Mouse (Mus musculus) spleen, adult 18-20 months (tissue): ENCODE data around the gene Adamtsl2.

Experiments used
- DNase-seq, 2 experiments: peaks; one replicate each; pipeline ENCODE4 v3.0.0; 2022; ENCODE audit warnings: mixed read lengths in 2 of 2

Adamtsl2 gene

DNA sequence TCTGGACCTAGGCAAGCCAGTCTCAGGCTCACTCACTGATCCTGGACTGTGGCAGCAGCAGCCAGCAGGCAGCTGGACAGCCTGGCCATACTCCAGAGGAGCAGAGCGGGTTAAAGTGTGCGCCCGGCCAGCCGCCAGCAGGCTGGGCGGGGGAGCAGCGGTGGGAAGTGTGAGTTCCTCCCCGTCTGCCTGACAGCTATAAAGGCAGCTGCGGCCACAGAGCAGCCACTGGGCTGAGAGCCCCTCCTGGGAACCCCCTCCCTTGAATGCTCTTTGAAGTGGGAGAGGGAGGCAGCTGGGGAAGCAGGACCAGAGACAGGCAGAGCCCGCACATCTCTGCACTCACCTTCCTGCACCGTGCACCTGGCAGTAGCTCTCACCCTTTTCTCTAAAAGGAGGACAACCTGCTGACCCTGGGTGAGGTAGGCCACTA, at the start of gene Adamtsl2:
TSS of gene Adamtsl2 (plus strand) at position 228 of the 433 bp plus-strand sequence.
- peak; percentile 34 to 35 for DNase-seq

DNA sequence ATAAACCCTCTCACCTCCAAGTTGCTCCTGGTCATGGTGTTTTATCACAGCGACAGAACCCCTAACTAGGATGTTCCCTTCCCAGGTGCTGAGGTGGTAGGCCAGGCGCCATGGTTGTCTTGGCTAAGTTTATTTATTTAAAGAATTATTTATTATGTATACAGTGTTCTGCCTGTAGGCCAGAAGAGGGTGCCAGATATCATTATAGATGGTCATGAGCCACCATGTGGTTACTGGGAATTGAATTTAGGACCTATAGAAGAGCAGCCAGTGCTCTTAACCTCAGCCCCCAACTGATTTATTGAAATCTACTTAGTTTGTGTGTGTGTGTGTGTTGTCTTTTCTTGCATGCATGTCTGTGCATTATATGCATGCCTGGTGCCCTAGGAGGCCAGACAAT, 46.8 kb upstream of the Adamtsl2 start:
- DNase-seq: no peak

DNA sequence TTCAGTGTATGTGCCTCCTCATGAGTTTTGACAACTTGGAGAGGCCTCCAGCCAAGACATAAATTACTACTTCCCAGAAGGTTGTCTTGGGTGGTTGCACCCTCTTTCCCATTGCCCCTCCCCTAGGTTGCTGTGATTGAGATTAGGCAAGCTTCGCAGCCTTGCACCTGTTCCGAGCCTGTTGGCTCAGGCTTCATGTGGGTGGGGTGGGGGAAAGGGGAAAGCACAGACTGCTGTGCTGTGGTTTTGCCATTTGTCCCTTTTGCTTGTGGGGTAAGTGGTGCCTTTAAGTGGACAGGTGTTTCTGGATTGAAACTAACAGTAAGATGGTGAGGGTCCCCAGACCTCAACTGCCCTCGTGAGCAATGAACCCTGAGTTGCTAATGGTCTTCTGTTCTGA, 43.2 kb upstream of the Adamtsl2 start:
- DNase-seq: no peak

GRCm38 (mm10) chr2:27037008-27037407, 42.2 kb upstream of the Adamtsl2 start:
- DNase-seq: no peak

- peak in 1 of 2 experiments; percentile 68 for DNase-seq
Measured at GRCm38 (mm10) chr2:27038596-27038995, 40.6 kb upstream of the Adamtsl2 start.

DNA sequence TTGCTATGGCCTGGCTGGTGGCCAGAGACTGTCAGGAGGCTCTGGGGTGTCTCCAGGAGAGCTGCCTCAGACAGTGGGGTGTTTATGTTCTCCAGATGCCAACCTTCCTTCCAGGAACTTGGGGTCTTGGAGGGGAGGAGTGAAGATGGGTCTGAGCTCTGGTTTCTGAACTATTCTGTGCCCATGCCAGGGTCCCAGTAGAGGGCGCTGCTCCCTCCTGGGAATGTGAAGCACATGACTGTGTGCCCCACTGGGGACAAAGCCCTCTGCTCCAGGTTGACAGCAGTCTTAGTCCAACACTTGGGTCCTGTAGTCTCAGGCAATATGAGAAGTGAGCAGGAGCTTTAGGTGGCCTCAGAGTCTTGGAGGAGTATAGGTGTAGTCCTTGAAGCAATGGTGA, 39.9 kb upstream of the Adamtsl2 start:
- DNase-seq: no peak

GRCm38 (mm10) chr2:27042131-27042844, 36.9 kb upstream of the Adamtsl2 start:
- no peak for DNase-seq

- peak; percentile 60 to 74 for DNase-seq
Measured at GRCm38 (mm10) chr2:27043461-27043860, 35.7 kb upstream of the Adamtsl2 start.

- no peak for DNase-seq
Measured at GRCm38 (mm10) chr2:27044166-27044565, 35.0 kb upstream of the Adamtsl2 start.

DNA sequence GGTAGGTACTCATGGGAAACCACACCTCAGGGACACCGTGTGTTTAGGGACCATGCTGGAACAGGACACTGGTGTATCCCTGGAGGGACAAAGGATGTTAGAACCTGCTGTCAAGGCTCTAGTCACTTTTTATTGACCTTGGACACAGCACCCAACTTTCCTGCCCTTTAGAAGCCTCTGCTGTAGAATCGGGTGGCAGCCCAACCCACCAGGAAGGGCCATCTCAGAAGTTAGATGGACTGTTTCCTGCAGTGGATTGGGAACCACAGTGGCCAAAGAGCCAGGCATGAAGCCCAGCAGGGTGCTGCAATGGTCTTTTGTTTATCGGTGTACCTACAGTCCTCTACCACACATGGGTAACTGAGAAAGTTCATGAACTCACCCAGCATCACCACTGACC, 34.5 kb upstream of the Adamtsl2 start:
- no peak for DNase-seq

DNA sequence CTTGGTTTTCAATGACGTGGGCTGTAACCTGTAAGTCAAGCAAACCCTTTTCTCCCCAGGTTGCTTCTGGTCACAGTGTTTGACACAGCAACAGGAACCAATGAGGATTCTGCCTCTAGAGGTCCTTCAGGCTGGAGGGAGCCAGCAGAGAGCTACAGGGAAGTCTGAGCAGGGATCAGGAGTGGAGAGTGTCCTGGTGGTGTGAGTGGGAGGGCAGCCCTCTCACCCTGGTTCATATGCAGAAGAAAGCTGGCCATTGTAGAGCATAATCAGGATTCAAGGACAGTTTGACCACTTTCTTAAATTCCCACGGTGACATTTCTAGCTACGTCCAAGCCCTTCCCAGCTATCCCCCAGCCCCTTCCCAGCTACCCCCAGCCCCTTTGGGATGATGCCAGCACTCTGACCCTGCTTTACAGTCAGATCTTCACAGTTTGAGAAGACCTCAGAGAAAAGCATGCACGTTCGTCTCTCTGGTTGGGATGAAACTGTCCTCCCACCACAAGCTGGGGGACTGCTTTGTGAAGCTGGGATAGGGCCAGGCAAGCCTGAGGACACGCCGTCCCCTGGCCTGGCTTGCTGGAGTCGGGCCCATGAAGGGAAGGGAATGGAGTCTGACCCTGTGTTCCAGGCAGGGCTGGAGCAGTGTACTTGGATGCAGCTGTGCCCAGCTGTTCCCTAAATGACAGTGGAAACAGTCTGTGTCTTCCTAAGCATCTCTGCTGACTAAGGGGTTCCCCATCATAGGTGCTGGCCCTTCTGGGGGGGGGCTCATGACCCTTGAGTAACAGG, 33.0 kb upstream of the Adamtsl2 start:
- no peak for DNase-seq

- DNase-seq: no peak
Measured at GRCm38 (mm10) chr2:27049408-27049807, 29.8 kb upstream of the Adamtsl2 start.

GRCm38 (mm10) chr2:27058251-27058650, 20.9 kb upstream of the Adamtsl2 start:
- no peak for DNase-seq

- DNase-seq: no peak
Measured at GRCm38 (mm10) chr2:27058751-27059150, 20.4 kb upstream of the Adamtsl2 start.

- no peak for DNase-seq
Measured at GRCm38 (mm10) chr2:27059187-27059586, 20.0 kb upstream of the Adamtsl2 start.

DNA sequence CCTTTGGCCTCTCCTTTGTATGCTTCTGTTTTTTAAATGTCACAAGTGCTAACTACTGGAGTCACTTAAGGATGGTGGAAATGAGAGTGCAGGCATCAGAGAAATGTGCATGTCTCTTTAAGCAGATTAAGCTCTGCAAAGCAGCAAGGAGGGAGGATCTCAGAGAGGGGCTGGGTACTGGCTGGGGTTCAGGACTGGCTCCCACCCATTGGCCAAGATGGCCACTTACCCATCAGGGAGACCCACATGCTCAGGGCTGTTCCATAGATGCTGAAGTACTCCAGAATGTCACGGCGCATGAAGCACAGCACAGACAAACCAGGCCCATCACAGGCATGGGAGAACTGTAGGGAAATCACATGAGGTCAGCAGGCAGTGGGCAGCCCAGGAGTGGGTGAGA, 12.1 kb upstream of the Adamtsl2 start:
- no peak for DNase-seq

DNA sequence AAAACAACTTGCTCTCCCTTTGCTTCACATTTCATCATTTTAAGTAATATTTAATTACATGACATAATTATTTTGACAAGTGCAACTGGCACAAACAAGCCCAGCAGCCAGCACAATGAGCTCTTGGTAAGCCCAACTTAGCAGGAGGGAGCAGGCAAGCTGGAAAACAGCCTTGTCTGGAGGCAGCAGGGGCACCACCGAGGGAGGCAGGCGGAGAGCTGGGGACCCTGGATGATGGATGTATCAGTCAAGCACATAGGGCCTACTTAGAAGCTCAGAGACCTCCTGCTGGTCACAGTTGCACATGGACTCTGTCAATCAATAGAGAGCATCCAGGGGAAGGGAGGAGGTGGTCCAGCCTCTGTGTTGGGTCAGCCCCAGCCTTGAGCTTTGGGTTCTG, 11.2 kb upstream of the Adamtsl2 start:
- no peak for DNase-seq

- no peak for DNase-seq
Measured at GRCm38 (mm10) chr2:27069646-27070045, 9.5 kb upstream of the Adamtsl2 start.

DNA sequence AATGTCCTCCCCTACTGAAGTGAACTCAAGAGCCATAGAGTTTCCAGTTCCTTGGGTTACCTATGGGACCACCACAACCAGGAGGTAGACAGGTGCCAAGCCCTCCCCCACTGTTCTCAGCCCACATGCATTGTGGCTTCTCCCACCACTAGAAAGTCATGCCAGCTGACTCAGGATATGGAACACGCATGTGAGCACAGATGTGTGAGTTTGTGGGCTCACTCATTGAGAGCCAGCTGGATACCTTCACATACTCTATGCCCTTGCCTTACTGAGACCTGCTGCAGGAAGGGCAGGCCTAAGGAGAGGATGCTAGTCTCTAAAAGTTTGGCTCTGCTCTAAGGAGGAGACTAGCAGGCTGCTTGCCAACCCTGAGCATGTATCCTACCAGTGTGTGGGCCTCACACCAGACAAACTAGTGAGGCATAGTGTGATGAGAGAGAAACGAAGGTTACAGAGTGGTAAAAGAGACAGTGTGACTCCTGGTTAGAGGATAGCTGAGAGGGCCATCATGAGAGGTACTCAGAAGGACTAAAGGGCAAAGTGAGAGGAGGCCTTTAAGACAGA, 8.8 kb upstream of the Adamtsl2 start:
- DNase-seq: no peak

GRCm38 (mm10) chr2:27071137-27071536, 8.0 kb upstream of the Adamtsl2 start:
- DNase-seq: no peak

- DNase-seq: no peak
Measured at GRCm38 (mm10) chr2:27071978-27072377, 7.2 kb upstream of the Adamtsl2 start, which contains the start of gene Mymk. TSS of gene Mymk (minus strand) at chr2:27072179.

DNA sequence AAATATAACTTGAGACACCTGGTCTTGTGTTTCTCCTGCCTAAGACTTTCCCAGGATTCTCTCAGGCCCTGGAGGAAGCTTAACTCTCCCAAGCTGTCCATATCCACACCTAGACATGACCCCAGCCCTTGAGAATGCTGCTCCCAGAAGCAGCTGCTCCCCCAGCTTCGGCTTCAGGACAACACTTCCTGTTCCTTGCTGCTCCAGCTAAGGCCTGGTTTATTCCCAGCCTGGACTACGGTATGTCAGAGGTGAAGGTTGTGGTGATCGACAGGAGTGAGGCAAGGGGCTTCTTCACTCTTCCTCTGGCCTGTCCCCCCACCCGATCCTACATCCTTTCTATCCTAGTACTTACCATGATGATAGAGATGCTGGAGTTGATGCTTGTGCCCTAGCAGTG, 5.8 kb upstream of the Adamtsl2 start:
- no peak for DNase-seq

GRCm38 (mm10) chr2:27074804-27075203, 4.4 kb upstream of the Adamtsl2 start:
- DNase-seq: no peak

- peak in 1 of 2 experiments; percentile 52 for DNase-seq
Measured at GRCm38 (mm10) chr2:27075485-27075884, 3.7 kb upstream of the Adamtsl2 start.
